Mouse (Mus musculus) hindbrain, embryonic 11.5 days (tissue): ENCODE data around the gene Sptb. TPM values are rescaled to one million over a fixed set of nuclear protein-coding genes. Genes with fewer than 3 reads are reported as not detected.

Source experiments
- ATAC-seq: fragments of 200-750 bp; cut with Nextera tagmentation; 2 replicates; pipeline ENCODE4 v1.8.0; 2017; ENCODE audit warnings: mild to moderate bottlenecking, moderate TSS enrichment, moderate library complexity; ENCODE audit not compliant: low FRiP score
- DNase-seq: peaks from one replicate; pipeline ENCODE4 v3.0.0-alpha.2; 2015; ENCODE audit warnings: low spot score
- H3K27ac ChIP-seq: fragments of 300-500 bp; sonication (generic); 2 replicates; pipeline ENCODE4 v1.5.1; 2014; ENCODE audit warnings: mild to moderate bottlenecking, low read depth, low read length
- H3K27me3 ChIP-seq: fragments of 300-500 bp; sonication (generic); 2 replicates; pipeline ENCODE4 v1.6.1; 2014; ENCODE audit warnings: mild to moderate bottlenecking, low read length, moderate library complexity, mixed read lengths; ENCODE audit not compliant: control insufficient read depth, insufficient read depth
- H3K36me3 ChIP-seq: fragments of 300-500 bp; sonication (generic); 2 replicates; pipeline ENCODE4 v1.6.1; 2014; ENCODE audit warnings: mild to moderate bottlenecking, low read length, moderate library complexity, mixed read lengths; ENCODE audit not compliant: control insufficient read depth, insufficient read depth
- H3K4me1 ChIP-seq: fragments of 300-500 bp; sonication (generic); replicated peaks from 2 replicates; pipeline ENCODE4 v1.6.1; 2014; ENCODE audit warnings: low read length, mixed read lengths; ENCODE audit not compliant: control insufficient read depth, insufficient read depth
- H3K4me2 ChIP-seq: fragments of 300-500 bp; sonication (generic); replicated peaks from 2 replicates; pipeline ENCODE4 v1.6.1; 2014; ENCODE audit warnings: mild to moderate bottlenecking, low read depth, low read length
- H3K4me3 ChIP-seq: fragments of 300-500 bp; sonication (generic); 2 replicates; pipeline ENCODE4 v1.5.1; 2014; ENCODE audit warnings: low read depth, low read length
- H3K9ac ChIP-seq: fragments of 300-500 bp; sonication (generic); 2 replicates; pipeline ENCODE4 v1.6.1; 2014; ENCODE audit warnings: low read depth, low read length
- H3K9me3 ChIP-seq: fragments of 300-500 bp; sonication (generic); 2 replicates; pipeline ENCODE4 v1.6.1; 2016; ENCODE audit warnings: low read length; ENCODE audit not compliant: control insufficient read depth
- WGBS: fragments of 180-500 bp; shearing (Covaris S2); extraction: QIAGEN DNeasy Blood & Tissue Kit; methylation state at CpG from one replicate; pipeline ENCODE4 v1.1.7; 2014; 5-methylcytosine and 5-hydroxymethylcytosine counted together
- polyA plus RNA-seq: library from polyadenylated mRNA; unstranded; fragments of >200 nt; fragmentation: Nextera tagmentation; extraction: Ambion mirVana; gene quantifications from 2 replicates; pipeline ENCODE4 v1.2.1, GENCODE M21; 2014

Sptb gene
- polyA plus RNA-seq, 1 experiment from 2014 or later, result 3.6 TPM

GRCm38 (mm10) chr12:76579806-76580205, 130.5 kb downstream of the Sptb start:
- H3K27me3 ChIP-seq, result no peaks in the 10 kb centered on the region
- no peak overlapping the region for H3K4me3 ChIP-seq
- ATAC-seq (no peak), DNase-seq (no peak)
- H3K27ac ChIP-seq, result no peak overlapping the region
- WGBS, result 81% methylated on average over 1 of the region's 1 CpGs
- no peak overlapping the region for H3K9ac ChIP-seq
- no peaks in the 10 kb centered on the region for H3K9me3 ChIP-seq
- no peaks in the 10 kb centered on the region for H3K4me1 ChIP-seq
- H3K4me2 ChIP-seq, result no peak overlapping the region
- no peaks in the 10 kb centered on the region for H3K36me3 ChIP-seq

- ATAC-seq, result no peak
These were observed 131.9 kb downstream of the Sptb start for GRCm38 (mm10) chr12:76578465-76578864.

GRCm38 (mm10) chr12:76577858-76578257, 132.5 kb downstream of the Sptb start:
- no peaks in the 10 kb centered on the region for H3K9me3 ChIP-seq
- no peak overlapping the region for H3K9ac ChIP-seq
- no peak overlapping the region for H3K4me2 ChIP-seq
- no peak overlapping the region for H3K27ac ChIP-seq
- no peaks in the 10 kb centered on the region for H3K27me3 ChIP-seq
- DNase-seq (no peak), ATAC-seq (no peak)
- H3K4me1 ChIP-seq, result no peaks in the 10 kb centered on the region
- no peaks in the 10 kb centered on the region for H3K36me3 ChIP-seq
- 94% methylated on average over 16 of the region's 16 CpGs for WGBS
- no peak overlapping the region for H3K4me3 ChIP-seq

More at GRCm38 (mm10) chr12:76578465-76578864, 131.9 kb downstream of the Sptb start:
- no peaks in the 10 kb centered on the region for H3K4me1 ChIP-seq
- H3K27ac ChIP-seq, result no peak overlapping the region
- H3K4me2 ChIP-seq, result no peak overlapping the region
- DNase-seq, result no peak
- no peaks in the 10 kb centered on the region for H3K36me3 ChIP-seq
- no peaks in the 10 kb centered on the region for H3K9me3 ChIP-seq
- WGBS, result 91% methylated on average over 2 of the region's 2 CpGs
- no peaks in the 10 kb centered on the region for H3K27me3 ChIP-seq
- H3K4me3 ChIP-seq, result no peak overlapping the region
- H3K9ac ChIP-seq, result no peak overlapping the region

- Histone ChIP-seq H3K9ac (no peak overlapping the region), H3K27ac (no peak overlapping the region), H3K4me1 (no peaks in the 10 kb centered on the region), H3K27me3 (no peaks in the 10 kb centered on the region), H3K4me3 (no peak overlapping the region), H3K9me3 (no peaks in the 10 kb centered on the region), H3K4me2 (no peak overlapping the region), H3K36me3 (no peaks in the 10 kb centered on the region)
- DNase-seq (no peak), ATAC-seq (no peak)
- WGBS, result 91% methylated on average over 8 of the region's 8 CpGs
These were observed 133.5 kb downstream of the Sptb start for GRCm38 (mm10) chr12:76576806-76577205.

- WGBS, result 96% methylated on average over 9 of the region's 9 CpGs
- Histone ChIP-seq H3K27me3 (no peaks in the 10 kb centered on the region), H3K4me3 (no peak overlapping the region), H3K27ac (no peak overlapping the region), H3K9ac (no peak overlapping the region), H3K4me2 (no peak overlapping the region), H3K36me3 (no peaks in the 10 kb centered on the region), H3K4me1 (no peaks in the 10 kb centered on the region), H3K9me3 (no peaks in the 10 kb centered on the region)
- no peak for DNase-seq
- ATAC-seq, result no peak
These were observed 134.3 kb downstream of the Sptb start for GRCm38 (mm10) chr12:76576061-76576460.

- Histone ChIP-seq H3K4me3 (no peak overlapping the region), H3K9me3 (no peaks in the 10 kb centered on the region), H3K4me1 (no peaks in the 10 kb centered on the region), H3K9ac (no peak overlapping the region), H3K27ac (no peak overlapping the region), H3K27me3 (no peaks in the 10 kb centered on the region), H3K4me2 (no peak overlapping the region), H3K36me3 (no peaks in the 10 kb centered on the region)
- 91% methylated on average over 6 of the region's 6 CpGs for WGBS
- ATAC-seq (no peak), DNase-seq (no peak)
These were observed 135.5 kb downstream of the Sptb start for GRCm38 (mm10) chr12:76574815-76575214.

GRCm38 (mm10) chr12:76573381-76573780, 137.0 kb downstream of the Sptb start:
- Histone ChIP-seq H3K36me3 (no peaks in the 10 kb centered on the region), H3K27me3 (no peaks in the 10 kb centered on the region), H3K9me3 (no peaks in the 10 kb centered on the region), H3K4me2 (no peak overlapping the region), H3K27ac (no peak overlapping the region), H3K9ac (no peak overlapping the region), H3K4me3 (no peak overlapping the region), H3K4me1 (no peaks in the 10 kb centered on the region)
- ATAC-seq (no peak), DNase-seq (no peak)
- 89% methylated on average over 6 of the region's 6 CpGs for WGBS

GRCm38 (mm10) chr12:76572261-76573251, 137.8 kb downstream of the Sptb start:
- Histone ChIP-seq H3K4me1 (no peaks in the 10 kb centered on the region), H3K9me3 (no peaks in the 10 kb centered on the region), H3K27ac (no peak overlapping the region), H3K4me2 (no peak overlapping the region), H3K9ac (no peak overlapping the region), H3K36me3 (no peaks in the 10 kb centered on the region), H3K4me3 (no peak overlapping the region), H3K27me3 (no peaks in the 10 kb centered on the region)
- ATAC-seq (no peak), DNase-seq (no peak)
- WGBS, result 72% methylated on average over 26 of the region's 27 CpGs

GRCm38 (mm10) chr12:76571266-76571665, 139.1 kb downstream of the Sptb start:
- ATAC-seq (no peak), DNase-seq (no peak)
- Histone ChIP-seq H3K4me2 (no peak overlapping the region), H3K27ac (no peak overlapping the region), H3K4me1 (no peaks in the 10 kb centered on the region), H3K4me3 (no peak overlapping the region), H3K36me3 (no peaks in the 10 kb centered on the region), H3K27me3 (no peaks in the 10 kb centered on the region), H3K9ac (no peak overlapping the region), H3K9me3 (no peaks in the 10 kb centered on the region)
- WGBS, result 70% methylated on average over 10 of the region's 10 CpGs
